Mouse (Mus musculus): ENCODE results near the gene Dio1. TPM values are rescaled to one million over a fixed set of nuclear protein-coding genes. Genes with fewer than 3 reads are reported as not detected.
A peak's percentile ranks its signal among the peaks of the same experiment; 100 is the strongest.

Dio1 gene
- not detected in 2 replicates for polyA plus RNA-seq (2014; fragmentation: Nextera tagmentation; extraction: Ambion mirVana)

DNA sequence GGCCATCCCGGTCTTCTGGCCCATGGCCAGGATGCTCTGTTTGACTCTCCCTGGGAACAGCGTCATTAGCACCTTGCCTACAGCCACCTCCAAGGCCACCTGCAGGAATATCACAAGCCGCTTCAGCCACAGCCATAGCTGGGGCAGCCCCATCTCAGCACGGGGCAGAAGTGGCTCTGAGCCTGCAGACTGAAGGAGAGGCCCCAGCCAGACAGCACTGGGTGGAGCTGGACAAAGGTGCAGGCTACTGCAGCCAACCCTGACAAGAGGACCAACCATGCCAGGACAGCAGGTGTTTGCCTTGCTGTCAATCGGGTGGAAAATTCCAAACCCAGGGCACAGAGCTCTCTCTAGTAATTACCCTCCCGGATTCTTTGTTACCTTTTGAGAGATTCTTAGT, at the start of gene Dio1:
Gene Dio1 (minus strand): TSS at position 204 of the 400 bp plus-strand sequence.
- Histone ChIP-seq H3K9ac (ENCODE audit: low read depth, low read length) (no peak within 1 kb of the TSS), H3K27ac (replicated peaks; ENCODE audit: low read depth, low read length) (no peak within 1 kb of the TSS), H3K9me3 (ENCODE audit: control insufficient read depth, low read length) (no peaks in the 10 kb centered on the region), H3K36me3 (ENCODE audit: control insufficient read depth, insufficient read depth, low read length) (no peaks in the 10 kb centered on the region), H3K4me1 (ENCODE audit: control insufficient read depth, insufficient read depth, low read length) (no peaks in the 10 kb centered on the region), H3K4me2 (ENCODE audit: low read depth, low read length) (no peak within 1 kb of the TSS), H3K27me3 (replicated peaks; ENCODE audit: control insufficient read depth, insufficient read depth, low read length) (no peaks in the 10 kb centered on the region), H3K4me3 (ENCODE audit: low read depth, low read length) (no peak within 1 kb of the TSS)
- ATAC-seq (ENCODE audit: low read depth) (no peak), DNase-seq (ENCODE audit: low spot score) (no peak)
- 47% methylated on average over 6 of the region's 6 CpGs for WGBS

DNA sequence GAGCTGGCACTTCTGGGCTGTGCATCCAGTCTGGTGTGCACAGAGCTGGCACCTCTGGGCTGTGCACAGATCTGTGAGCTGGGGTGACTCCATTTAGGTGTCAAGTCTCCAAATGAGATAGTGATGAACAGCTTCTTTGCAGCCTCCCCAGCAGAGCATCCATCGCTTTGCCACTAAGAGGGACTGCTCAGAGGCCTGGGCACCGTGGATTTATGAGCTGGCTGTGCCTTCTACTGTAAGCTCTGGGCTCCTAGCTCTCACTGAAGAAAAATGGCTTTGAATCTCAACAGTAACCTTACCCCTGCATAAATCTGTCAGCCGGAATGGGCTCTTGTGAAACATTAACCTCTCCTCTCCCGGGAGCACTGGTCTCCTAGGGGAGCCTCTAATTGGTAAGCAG, 47.6 kb upstream of the Dio1 start:
- Histone ChIP-seq H3K27ac (replicated peaks; ENCODE audit: low read depth, low read length) (no peak overlapping the region), H3K27me3 (replicated peaks; ENCODE audit: control insufficient read depth, insufficient read depth, low read length) (no peaks in the 10 kb centered on the region), H3K4me3 (ENCODE audit: low read depth, low read length) (no peak overlapping the region), H3K36me3 (ENCODE audit: control insufficient read depth, insufficient read depth, low read length) (peaks cover 9% of the 10 kb centered on the region; the same call in 1 of the 2 replicates), H3K4me2 (ENCODE audit: low read depth, low read length) (no peak overlapping the region), H3K9ac (ENCODE audit: low read depth, low read length) (no peak overlapping the region), H3K4me1 (ENCODE audit: control insufficient read depth, insufficient read depth, low read length) (no peaks in the 10 kb centered on the region), H3K9me3 (ENCODE audit: control insufficient read depth, low read length) (no peaks in the 10 kb centered on the region)
- 32% methylated on average over 4 of the region's 4 CpGs for WGBS
- peak; percentile 32 for DNase-seq (ENCODE audit: low spot score)
- ATAC-seq (ENCODE audit: low read depth), result peak; percentile 26; the same call in 1 of the 2 replicates

DNA sequence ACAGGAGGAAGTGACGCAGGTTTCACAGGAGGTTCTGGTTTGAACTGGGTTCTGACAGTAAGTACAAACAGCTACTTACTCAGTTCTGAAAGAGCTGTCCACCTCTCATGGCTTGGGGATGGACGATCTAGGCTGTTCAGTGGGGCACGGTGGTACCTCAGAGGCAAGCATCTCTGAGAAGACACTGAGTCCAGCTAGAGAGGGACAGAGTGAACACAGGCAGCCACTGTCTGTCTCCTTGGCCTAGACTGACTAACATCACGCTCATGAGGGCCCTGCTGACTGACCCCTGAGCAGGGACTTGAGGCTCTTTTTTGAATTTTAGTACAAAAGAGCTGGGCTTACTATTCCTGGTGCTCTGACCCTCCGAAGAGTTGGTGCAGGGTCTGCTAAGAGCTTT, 47.2 kb upstream of the Dio1 start:
- no peaks in the 10 kb centered on the region for H3K9me3 ChIP-seq (ENCODE audit: control insufficient read depth, low read length)
- DNase-seq (ENCODE audit: low spot score), result no peak
- no peak overlapping the region for H3K27ac ChIP-seq (replicated peaks; ENCODE audit: low read depth, low read length)
- H3K4me1 ChIP-seq (ENCODE audit: control insufficient read depth, insufficient read depth, low read length), result no peaks in the 10 kb centered on the region
- H3K4me3 ChIP-seq (ENCODE audit: low read depth, low read length), result no peak overlapping the region
- no peak for ATAC-seq (ENCODE audit: low read depth)
- H3K4me2 ChIP-seq (ENCODE audit: low read depth, low read length), result no peak overlapping the region
- no peaks in the 10 kb centered on the region for H3K27me3 ChIP-seq (replicated peaks; ENCODE audit: control insufficient read depth, insufficient read depth, low read length)
- peaks cover 9% of the 10 kb centered on the region; the same call in 1 of the 2 replicates for H3K36me3 ChIP-seq (ENCODE audit: control insufficient read depth, insufficient read depth, low read length)
- WGBS, result 91% methylated on average over 5 of the region's 5 CpGs
- no peak overlapping the region for H3K9ac ChIP-seq (ENCODE audit: low read depth, low read length)

DNA sequence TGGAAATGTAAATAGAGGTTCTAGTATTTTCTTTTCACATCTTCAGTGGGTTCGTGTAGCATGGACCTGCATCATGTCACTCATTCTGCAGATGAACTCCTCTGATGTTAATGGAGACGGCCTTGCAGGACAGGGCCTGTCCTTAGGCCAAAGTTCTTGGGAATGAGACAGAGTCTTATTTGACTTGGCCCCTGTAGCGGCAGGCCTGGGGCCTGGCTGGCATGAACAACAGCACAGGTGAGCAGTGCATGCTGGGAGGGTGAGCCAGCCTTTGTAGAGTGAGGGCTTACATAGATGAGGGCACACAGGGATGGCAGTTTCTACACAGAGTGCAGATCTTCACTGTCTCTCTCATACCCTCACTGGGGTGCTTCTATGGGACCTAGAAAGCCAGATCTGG, 46.6 kb upstream of the Dio1 start:
- Histone ChIP-seq H3K4me2 (ENCODE audit: low read depth, low read length) (no peak overlapping the region), H3K36me3 (ENCODE audit: control insufficient read depth, insufficient read depth, low read length) (peaks cover 8% of the 10 kb centered on the region; the same call in 1 of the 2 replicates), H3K9me3 (ENCODE audit: control insufficient read depth, low read length) (no peaks in the 10 kb centered on the region), H3K4me1 (ENCODE audit: control insufficient read depth, insufficient read depth, low read length) (peaks cover 2% of the 10 kb centered on the region; the same call in 1 of the 2 replicates), H3K4me3 (ENCODE audit: low read depth, low read length) (no peak overlapping the region), H3K9ac (ENCODE audit: low read depth, low read length) (no peak overlapping the region), H3K27ac (replicated peaks; ENCODE audit: low read depth, low read length) (no peak overlapping the region), H3K27me3 (replicated peaks; ENCODE audit: control insufficient read depth, insufficient read depth, low read length) (no peaks in the 10 kb centered on the region)
- no peak for DNase-seq (ENCODE audit: low spot score)
- 90% methylated on average over 3 of the region's 3 CpGs for WGBS
- no peak for ATAC-seq (ENCODE audit: low read depth)

DNA sequence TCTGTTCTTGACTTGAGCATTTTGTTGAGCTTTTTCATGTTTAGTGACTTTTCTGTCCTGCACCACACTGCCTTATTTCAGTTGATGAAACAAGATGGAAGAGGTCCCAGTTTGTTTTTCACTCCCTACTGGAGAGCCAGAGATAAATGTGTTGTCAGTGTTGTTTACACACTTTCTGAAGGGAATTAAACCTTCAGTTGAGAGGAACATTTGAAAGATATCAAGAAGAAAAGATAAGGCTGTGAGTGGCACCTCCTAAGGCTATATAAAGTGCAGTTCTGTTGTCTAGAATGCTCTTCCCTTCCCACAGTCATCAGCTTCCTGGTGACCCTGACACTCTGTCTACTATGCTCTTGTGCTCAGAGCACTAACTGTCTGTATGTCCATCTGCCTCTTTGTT, 44.4 kb upstream of the Dio1 start:
- no peak overlapping the region for H3K9ac ChIP-seq (ENCODE audit: low read depth, low read length)
- no peak for ATAC-seq (ENCODE audit: low read depth)

DNA sequence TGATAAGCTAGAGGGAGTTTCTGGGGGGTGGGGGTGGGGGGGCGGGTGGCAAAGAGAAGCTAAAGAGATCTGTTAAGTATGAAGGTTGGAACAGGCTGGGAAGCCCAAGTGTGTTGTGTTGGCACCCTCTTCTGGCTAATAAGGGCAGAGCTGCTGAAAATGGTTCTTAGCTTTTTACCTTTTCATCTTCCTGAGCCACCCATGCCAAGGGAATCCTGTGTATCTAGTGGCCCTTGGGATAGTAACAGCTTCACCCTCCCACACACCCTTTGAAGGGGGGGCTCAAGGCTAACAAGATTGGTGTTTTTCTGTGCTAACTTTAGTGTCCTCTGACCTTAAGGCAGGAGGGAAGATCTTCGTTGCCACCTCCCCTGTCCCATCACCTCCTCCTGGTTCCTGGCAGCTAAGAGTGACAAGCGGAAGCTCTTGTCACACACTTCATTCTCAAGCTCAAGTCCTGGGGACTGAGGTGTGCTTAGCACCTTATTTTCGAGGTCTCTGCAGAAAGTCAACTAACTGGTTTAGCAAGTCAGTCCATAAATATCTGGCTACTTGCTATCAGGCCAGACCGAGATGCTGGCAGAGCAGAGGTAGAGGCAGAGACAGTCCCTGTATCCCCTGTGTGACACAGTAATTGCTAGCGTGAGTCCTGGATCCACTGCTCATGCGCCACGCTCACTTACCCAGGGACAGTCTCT, 42.5 kb upstream of the Dio1 start:
- WGBS, result 71% methylated on average over 7 of the region's 8 CpGs
- ATAC-seq (ENCODE audit: low read depth), result no peak
- Histone ChIP-seq H3K4me3 (ENCODE audit: low read depth, low read length) (no peak overlapping the region), H3K27ac (replicated peaks; ENCODE audit: low read depth, low read length) (no peak overlapping the region; the same call in 1 of the 2 replicates), H3K27me3 (replicated peaks; ENCODE audit: control insufficient read depth, insufficient read depth, low read length) (no peaks in the 10 kb centered on the region), H3K9ac (ENCODE audit: low read depth, low read length) (no peak overlapping the region), H3K9me3 (ENCODE audit: control insufficient read depth, low read length) (no peaks in the 10 kb centered on the region), H3K4me1 (ENCODE audit: control insufficient read depth, insufficient read depth, low read length) (peaks cover 6% of the 10 kb centered on the region; the same call in 1 of the 2 replicates), H3K36me3 (ENCODE audit: control insufficient read depth, insufficient read depth, low read length) (0 out of 2 replicates have a peak, but pooled peaks cover 13% of the 10 kb centered on the region), H3K4me2 (ENCODE audit: low read depth, low read length) (no peak overlapping the region)
- peak; percentile 85 for DNase-seq (ENCODE audit: low spot score)

More for the DNA sequence above, 44.4 kb upstream of the Dio1 start:
- Histone ChIP-seq H3K4me2 (ENCODE audit: low read depth, low read length) (no peak overlapping the region), H3K4me3 (ENCODE audit: low read depth, low read length) (no peak overlapping the region), H3K36me3 (ENCODE audit: control insufficient read depth, insufficient read depth, low read length) (0 out of 2 replicates have a peak, but pooled peaks cover 5% of the 10 kb centered on the region), H3K4me1 (ENCODE audit: control insufficient read depth, insufficient read depth, low read length) (peaks cover 6% of the 10 kb centered on the region; the same call in 1 of the 2 replicates), H3K27ac (replicated peaks; ENCODE audit: low read depth, low read length) (no peak overlapping the region), H3K27me3 (replicated peaks; ENCODE audit: control insufficient read depth, insufficient read depth, low read length) (no peaks in the 10 kb centered on the region), H3K9me3 (ENCODE audit: control insufficient read depth, low read length) (no peaks in the 10 kb centered on the region)
- DNase-seq (ENCODE audit: low spot score), result no peak

DNA sequence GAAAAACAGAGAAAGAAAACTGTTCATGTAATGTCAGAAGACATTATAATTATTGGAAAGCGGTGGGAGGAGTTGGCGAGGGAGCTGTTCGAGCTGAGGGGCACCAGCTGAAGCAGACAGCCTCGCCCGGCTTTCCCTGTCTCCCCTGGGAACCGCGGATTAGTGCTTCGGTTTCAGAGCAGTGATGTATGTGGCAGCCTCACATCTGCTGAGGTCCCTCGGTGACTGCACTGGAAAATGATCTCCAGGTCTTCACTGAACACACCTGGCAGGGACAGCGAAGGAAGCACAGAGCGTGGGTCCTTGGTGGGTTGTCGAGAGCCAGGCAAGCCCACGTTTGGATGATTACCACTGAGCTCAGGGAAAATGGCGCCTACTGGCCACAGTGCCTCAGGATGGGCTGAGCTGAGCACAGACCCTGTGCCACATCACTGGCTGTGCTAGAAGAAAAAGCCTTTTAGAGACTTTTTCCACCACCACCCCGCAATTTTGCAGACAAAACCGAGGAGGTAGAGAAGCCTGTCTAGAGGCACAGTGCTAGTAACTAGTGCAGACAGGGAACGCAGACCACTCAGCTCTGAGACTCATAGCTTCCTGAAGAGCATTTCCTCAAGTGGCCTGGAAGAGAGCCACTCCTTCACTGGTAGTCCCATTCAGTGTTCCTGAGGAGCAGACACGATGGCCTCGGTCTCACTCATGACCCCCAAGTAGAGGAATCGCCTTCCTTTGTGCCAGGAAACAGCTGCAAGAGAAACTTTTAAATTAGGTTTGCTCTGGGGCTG, 41.8 kb upstream of the Dio1 start:
- H3K9me3 ChIP-seq (ENCODE audit: control insufficient read depth, low read length), result no peaks in the 10 kb centered on the region
- H3K4me1 ChIP-seq (ENCODE audit: control insufficient read depth, insufficient read depth, low read length), result peaks cover 6% of the 10 kb centered on the region; the same call in 1 of the 2 replicates
- H3K36me3 ChIP-seq (ENCODE audit: control insufficient read depth, insufficient read depth, low read length), result 0 out of 2 replicates have a peak, but pooled peaks cover 14% of the 10 kb centered on the region
- peak; percentile 83 for ATAC-seq (ENCODE audit: low read depth)
- H3K4me3 ChIP-seq (ENCODE audit: low read depth, low read length), result no peak overlapping the region
- peak; percentile 66 for DNase-seq (ENCODE audit: low spot score)
- H3K9ac ChIP-seq (ENCODE audit: low read depth, low read length), result 0 out of 2 replicates have a peak overlapping the region, but pooled peaks have one; percentile 22
- whole genome bisulfite sequencing, result 66% methylated on average over 20 of the region's 20 CpGs
- no peak overlapping the region; the same call in 1 of the 2 replicates for H3K4me2 ChIP-seq (ENCODE audit: low read depth, low read length)
- no peaks in the 10 kb centered on the region for H3K27me3 ChIP-seq (replicated peaks; ENCODE audit: control insufficient read depth, insufficient read depth, low read length)
- H3K27ac ChIP-seq (replicated peaks; ENCODE audit: low read depth, low read length), result peak overlapping the region; percentile 67

DNA sequence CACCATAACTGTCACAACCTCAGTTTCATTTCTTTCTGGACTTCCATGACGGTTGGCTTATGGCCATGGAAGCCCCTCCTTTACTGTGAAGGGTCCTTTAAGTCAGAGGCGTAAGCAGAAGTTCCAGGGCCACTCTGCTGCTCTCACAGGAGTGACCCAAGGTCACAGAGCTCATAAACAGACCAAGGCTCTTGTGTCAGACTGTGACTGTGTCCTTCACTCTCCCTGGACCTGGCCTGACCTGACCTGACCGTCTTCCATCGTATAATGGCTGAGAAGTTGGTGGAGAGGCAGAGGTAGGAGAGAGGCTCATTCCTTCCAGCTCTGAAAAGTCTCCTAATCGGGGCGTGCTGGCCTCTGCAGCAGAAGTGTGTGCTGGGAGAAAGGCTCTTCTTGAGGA, 40.3 kb upstream of the Dio1 start:
- H3K9me3 ChIP-seq (ENCODE audit: control insufficient read depth, low read length), result no peaks in the 10 kb centered on the region
- WGBS, result 82% methylated on average over 6 of the region's 6 CpGs
- 0 out of 2 replicates have a peak, but pooled peaks cover 14% of the 10 kb centered on the region for H3K36me3 ChIP-seq (ENCODE audit: control insufficient read depth, insufficient read depth, low read length)
- ATAC-seq (ENCODE audit: low read depth), result no peak
- no peak overlapping the region for H3K9ac ChIP-seq (ENCODE audit: low read depth, low read length)
- DNase-seq (ENCODE audit: low spot score), result no peak
- no peak overlapping the region for H3K4me3 ChIP-seq (ENCODE audit: low read depth, low read length)
- peaks cover 6% of the 10 kb centered on the region; the same call in 1 of the 2 replicates for H3K4me1 ChIP-seq (ENCODE audit: control insufficient read depth, insufficient read depth, low read length)
- no peaks in the 10 kb centered on the region for H3K27me3 ChIP-seq (replicated peaks; ENCODE audit: control insufficient read depth, insufficient read depth, low read length)
- no peak overlapping the region for H3K27ac ChIP-seq (replicated peaks; ENCODE audit: low read depth, low read length)
- no peak overlapping the region for H3K4me2 ChIP-seq (ENCODE audit: low read depth, low read length)
